Mouse (Mus musculus): ENCODE measurements around the gene Naaladl2.
"Not testable (repeated sequence)": the region's sequence is repeated elsewhere in the genome, so short reads cannot be mapped to it uniquely, and the experiment has no call there.

Naaladl2 gene

GRCm38 (mm10) chr3:25143555-25144311 lies at the start of gene Naaladl2:
Naaladl2 (minus strand) TSS chr3:25144261.
- DNase-seq (ENCODE audit: inconsistent ontology term), result peak; percentile 91

GRCm38 (mm10) chr3:25151721-25152120 lies 7.7 kb upstream of the Naaladl2 start:
- no peak for DNase-seq (ENCODE audit: inconsistent ontology term)

- DNase-seq (ENCODE audit: inconsistent ontology term), result peak; percentile 43
Measured at GRCm38 (mm10) chr3:25147271-25147670, 3.2 kb upstream of the Naaladl2 start.

DNA sequence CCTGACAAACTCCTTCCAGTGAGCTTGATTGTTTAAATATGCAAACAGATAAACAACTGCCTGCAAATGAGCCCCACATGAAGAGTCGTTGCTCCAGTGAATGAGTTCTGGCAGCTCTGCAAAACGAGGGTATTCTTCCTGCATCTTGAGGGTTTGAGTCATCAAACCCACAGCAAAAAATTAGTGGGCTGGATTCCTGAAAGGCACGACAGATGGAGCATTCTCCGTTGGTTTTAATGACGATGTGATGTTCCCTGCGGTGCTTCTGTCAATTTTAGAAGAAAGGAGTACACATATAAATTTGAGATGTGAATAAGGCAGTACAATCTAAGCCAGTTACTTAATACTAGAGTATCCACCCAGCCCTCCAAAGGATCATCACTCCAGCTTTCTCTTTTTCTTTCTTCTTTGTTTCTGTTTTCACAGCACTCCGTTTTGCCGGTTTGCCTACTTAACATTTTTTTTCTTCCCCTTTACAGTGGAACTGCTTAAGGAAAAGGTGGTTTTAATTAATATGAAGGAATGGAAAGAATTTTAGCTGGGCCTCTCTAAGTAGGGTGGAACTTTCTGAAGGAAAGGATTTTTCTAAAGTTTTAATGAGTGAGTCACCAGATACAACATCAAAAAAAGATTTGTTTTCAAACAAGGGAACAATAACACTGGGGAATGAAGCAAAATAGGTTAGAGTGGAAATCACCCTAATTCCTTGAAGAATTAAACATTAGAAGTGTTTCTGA lies 1.1 kb upstream of the Naaladl2 start:
- peak; percentile 96 for DNase-seq (ENCODE audit: inconsistent ontology term)

- DNase-seq (ENCODE audit: inconsistent ontology term), result peak; percentile 76
Measured at GRCm38 (mm10) chr3:25143111-25143510, 950 bp downstream of the Naaladl2 start.

GRCm38 (mm10) chr3:25131848-25132247 lies 12.2 kb downstream of the Naaladl2 start:
- no peak for DNase-seq (ENCODE audit: inconsistent ontology term)

DNA sequence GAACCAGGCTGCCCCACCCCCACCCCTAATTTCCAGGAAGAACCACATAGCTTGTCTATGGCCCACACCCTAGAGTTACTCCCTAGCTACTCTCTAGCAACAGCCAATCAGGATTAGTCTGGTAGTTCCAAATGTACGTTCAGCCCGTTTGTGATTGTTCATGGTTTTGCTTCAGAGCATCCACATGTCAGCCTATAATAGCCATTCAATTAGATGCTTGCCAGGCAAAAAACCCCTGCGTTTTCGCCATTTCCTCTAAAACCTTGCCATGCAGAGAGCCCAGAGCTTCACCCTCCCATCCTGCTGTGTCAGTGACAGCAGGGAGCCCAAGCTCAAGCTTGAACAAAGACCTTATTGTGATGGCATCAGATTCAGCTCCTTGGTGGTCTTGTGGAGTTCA lies 16.2 kb downstream of the Naaladl2 start:
- DNase-seq (ENCODE audit: inconsistent ontology term), result peak; percentile 37

DNA sequence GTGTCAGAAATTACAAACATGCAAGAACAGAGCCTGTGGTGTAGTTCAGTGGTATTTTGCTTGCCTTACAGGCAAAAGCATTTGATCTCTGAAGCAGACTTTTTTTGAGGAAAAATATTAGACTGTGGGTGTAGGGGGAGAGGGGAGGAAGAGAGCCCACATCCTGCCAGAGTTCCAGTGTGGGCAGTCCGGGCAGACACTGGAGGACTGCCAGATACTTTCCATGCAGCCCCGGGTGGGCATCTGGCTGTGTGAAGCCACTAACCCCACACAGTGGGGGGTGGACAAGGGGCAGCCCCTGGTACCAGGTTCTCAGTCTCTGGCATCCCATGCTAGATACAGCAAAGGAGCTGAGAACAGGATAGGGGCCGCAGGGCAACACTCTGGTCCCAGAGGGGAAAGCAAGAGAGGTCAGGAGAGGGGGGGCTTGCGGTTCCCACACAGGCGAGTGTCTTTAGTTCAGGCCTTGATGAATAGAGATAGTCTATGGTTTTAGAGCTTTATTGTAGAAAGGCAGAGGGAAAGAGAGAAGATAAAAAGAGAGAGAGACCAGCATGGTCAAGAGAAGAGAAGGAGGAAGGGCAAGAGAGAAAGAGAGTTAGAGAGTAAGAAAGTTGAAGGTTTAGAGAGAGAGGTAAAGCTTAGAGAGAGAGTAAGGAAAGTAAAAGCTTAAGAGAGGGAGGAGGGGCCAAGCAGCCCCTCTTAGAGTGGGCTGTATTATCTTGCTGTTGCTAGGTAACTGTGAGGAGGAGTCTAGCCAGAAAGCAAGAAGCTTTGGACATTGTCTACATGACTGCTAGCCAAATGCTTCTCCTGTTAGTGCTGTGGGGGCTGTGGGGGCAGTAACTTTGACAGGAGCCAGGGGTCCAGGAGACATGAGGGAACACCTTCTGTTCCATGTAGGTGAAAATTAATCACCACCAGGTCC lies 18.9 kb downstream of the Naaladl2 start:
- peak; percentile 66 for DNase-seq (ENCODE audit: inconsistent ontology term)

DNA sequence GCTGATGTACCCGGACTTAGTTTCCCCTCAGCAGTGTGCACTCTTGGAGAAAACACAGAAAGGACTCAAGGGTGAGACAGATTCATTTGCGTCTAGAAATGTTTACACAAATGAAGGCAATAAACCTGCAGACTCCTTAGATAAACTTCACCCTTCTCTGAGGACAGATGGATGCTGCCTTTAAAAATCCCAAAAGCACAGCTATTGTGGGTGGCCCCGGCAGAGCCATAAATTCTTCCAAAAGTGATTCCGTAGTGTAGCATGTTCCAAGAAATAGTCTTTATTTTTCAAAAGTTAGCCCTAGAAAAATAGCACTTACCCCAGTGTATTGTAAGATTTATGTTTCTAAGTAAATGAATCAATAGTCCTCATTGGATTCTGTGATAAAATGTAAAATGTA lies 31.0 kb downstream of the Naaladl2 start:
- no peak for DNase-seq (ENCODE audit: inconsistent ontology term)

- peak; percentile 63 for DNase-seq (ENCODE audit: inconsistent ontology term)
Measured at GRCm38 (mm10) chr3:25108997-25109396, 35.1 kb downstream of the Naaladl2 start.

DNA sequence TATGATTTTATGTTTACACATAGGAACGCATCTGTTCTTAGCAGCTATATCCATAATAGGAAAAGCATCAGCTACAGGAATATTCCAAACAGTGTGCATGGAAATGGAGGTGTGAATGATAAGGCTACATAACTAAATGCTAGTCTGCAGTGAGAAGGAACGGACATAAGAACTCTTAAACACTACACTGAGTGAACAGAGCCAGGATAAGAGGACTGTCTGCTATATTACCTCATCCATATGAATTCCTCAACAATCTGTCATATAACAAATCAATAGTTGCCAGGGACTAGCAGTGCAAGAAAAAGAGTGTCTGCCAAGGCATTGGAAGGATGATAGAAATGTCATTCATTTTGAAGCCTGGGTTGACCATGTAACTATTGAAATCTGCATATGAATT lies 51.1 kb downstream of the Naaladl2 start:
- DNase-seq (ENCODE audit: inconsistent ontology term), result no peak

DNA sequence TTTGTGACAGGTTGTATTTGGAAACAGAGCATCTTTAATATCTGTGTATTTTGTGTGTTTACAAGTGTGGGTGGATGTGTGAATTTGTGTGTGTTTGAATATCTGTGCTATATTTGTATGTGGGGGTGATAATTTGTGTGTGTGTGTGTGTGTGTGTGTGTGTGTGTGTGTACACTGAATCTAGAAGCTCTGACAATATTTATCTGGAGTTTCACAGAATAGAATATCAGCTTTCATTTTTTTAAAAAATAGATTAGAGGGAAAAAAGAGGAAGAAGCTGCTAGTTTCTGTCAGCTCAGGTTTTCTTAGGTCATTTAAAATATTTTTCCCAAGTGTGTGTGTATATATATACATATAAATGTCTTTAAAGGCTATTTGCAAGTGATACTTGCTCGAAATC lies 68.3 kb downstream of the Naaladl2 start:
- no peak for DNase-seq (ENCODE audit: inconsistent ontology term)

- DNase-seq (ENCODE audit: inconsistent ontology term), result no peak
Measured at GRCm38 (mm10) chr3:25074266-25074665, 69.8 kb downstream of the Naaladl2 start.

DNA sequence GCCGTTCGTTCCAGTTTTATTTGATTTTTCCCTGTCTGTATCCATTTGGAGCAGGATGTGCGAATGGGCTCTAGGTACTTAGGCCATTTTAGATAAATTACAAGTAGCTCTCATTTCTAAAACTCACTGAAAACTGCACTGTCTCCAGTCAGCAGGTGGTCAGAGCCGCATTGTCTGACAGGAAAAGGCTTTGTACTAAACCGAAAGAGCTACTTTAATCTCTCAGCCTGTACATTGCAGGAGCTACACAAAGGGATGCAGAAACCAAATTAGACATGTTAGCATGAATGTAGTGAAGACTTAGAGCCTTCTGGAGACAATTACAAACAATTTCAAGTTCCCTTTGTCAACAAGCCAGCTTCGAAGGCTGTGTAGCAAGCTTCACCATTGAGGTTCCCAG lies 70.2 kb downstream of the Naaladl2 start:
- DNase-seq (ENCODE audit: inconsistent ontology term), result peak; percentile 19

GRCm38 (mm10) chr3:25063217-25063616 lies 80.8 kb downstream of the Naaladl2 start:
- peak; percentile 21 for DNase-seq (ENCODE audit: inconsistent ontology term)

- DNase-seq (ENCODE audit: inconsistent ontology term), result no peak
Measured at GRCm38 (mm10) chr3:25052975-25053374, 91.1 kb downstream of the Naaladl2 start.

GRCm38 (mm10) chr3:25019972-25020371 lies 124.1 kb downstream of the Naaladl2 start:
- no peak for DNase-seq (ENCODE audit: inconsistent ontology term)

DNA sequence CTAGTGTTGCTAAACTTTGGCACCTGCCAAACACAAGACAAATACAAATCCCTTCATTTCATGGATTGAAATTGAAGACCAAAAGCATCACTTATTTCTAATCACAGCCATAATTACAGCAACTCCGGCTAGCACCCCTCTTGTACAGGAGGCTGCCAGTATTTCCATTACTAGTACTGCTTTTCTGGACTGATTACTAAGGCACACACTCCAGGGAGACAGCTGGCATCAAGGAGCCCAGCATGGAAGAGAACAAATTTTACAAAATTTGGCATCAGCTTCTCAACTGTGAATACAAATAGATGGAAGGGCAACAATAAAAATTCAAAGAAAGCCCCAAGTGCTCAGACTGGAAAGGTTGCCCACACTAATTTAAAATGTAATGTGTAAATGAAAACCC lies 133.3 kb downstream of the Naaladl2 start:
- no peak for DNase-seq (ENCODE audit: inconsistent ontology term)

GRCm38 (mm10) chr3:25006802-25007201 lies 137.3 kb downstream of the Naaladl2 start:
- DNase-seq (ENCODE audit: inconsistent ontology term), result not testable (repeated sequence)

DNA sequence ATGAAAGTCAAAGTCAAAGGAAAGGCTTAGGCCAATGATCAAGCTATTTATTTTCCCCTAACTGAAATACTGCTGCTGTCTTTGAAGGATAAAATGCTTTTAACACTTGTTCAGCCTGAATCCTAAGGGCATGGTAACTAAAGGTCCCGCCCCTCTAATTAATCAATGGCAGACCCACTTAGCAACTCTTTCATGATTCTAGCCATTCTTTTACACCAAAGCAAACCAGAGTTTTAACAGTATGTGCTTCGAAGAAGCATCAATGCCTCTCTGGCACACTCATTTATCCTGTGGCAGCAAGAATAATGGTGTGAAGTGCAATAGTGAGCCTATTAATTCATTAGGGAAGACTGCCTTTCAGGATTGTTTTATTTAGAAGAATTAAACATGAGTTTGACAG lies 151.5 kb downstream of the Naaladl2 start:
- peak; percentile 28 for DNase-seq (ENCODE audit: inconsistent ontology term)

DNA sequence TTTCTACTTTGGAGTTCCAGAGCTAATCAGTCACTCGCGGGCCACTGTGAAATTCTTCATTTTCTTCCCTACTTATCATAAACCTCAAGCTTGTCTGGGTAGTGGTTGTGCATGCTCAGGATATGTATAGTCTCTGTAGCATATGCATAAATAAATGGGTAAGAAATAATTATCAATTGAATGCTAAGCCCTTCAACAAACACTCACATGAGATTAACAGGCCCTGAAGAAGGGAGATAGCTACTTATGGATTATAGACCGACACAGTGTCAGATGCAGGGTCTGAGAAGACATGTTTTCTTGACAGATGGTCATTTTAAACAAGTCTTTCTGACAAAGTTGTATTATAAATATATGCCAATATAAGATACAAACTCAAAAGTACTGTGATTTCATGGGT lies 152.0 kb downstream of the Naaladl2 start:
- no peak for DNase-seq (ENCODE audit: inconsistent ontology term)

- DNase-seq (ENCODE audit: inconsistent ontology term), result peak; percentile 32
Measured at GRCm38 (mm10) chr3:24982111-24982510, 161.9 kb downstream of the Naaladl2 start.
